Mouse (Mus musculus) cerebellum, adult 18-20 months (tissue): ENCODE results near the gene Scn5a.

ENCODE experiments used
- DNase-seq, 2 experiments: peaks; one replicate each; pipeline ENCODE4 v3.0.0; 2021

The Scn5a gene

GRCm38 (mm10) chr9:119563617-119564016, 15.2 kb downstream of the Scn5a start:
- peak; percentile 21 to 30 for DNase-seq

GRCm38 (mm10) chr9:119562256-119562655, 16.6 kb downstream of the Scn5a start:
- no peak for DNase-seq

GRCm38 (mm10) chr9:119561746-119562145, 17.1 kb downstream of the Scn5a start:
- no peak for DNase-seq

- DNase-seq, result no peak
Observed at GRCm38 (mm10) chr9:119559537-119560276, 19.1 kb downstream of the Scn5a start.

- DNase-seq, result peak; percentile 7 to 30
Observed at GRCm38 (mm10) chr9:119558119-119558854, 20.5 kb downstream of the Scn5a start.

GRCm38 (mm10) chr9:119556043-119556442, 22.8 kb downstream of the Scn5a start:
- DNase-seq, result no peak

GRCm38 (mm10) chr9:119547528-119547927, 31.3 kb downstream of the Scn5a start:
- no peak for DNase-seq

- DNase-seq, result no peak
Observed at GRCm38 (mm10) chr9:119547128-119547527, 31.7 kb downstream of the Scn5a start.

- DNase-seq, result no peak
Observed at GRCm38 (mm10) chr9:119540726-119541125, 38.1 kb downstream of the Scn5a start.

GRCm38 (mm10) chr9:119537823-119538222, 41.0 kb downstream of the Scn5a start:
- DNase-seq, result no peak

GRCm38 (mm10) chr9:119531684-119532417, 47.0 kb downstream of the Scn5a start:
- DNase-seq, result no peak

- no peak for DNase-seq
Observed at GRCm38 (mm10) chr9:119524511-119524910, 54.3 kb downstream of the Scn5a start.

GRCm38 (mm10) chr9:119523301-119523700, 55.5 kb downstream of the Scn5a start:
- no peak for DNase-seq

- DNase-seq, result peak; percentile 16 to 22
Observed at GRCm38 (mm10) chr9:119519116-119519515, 59.7 kb downstream of the Scn5a start.

- DNase-seq, result no peak
Observed at GRCm38 (mm10) chr9:119518177-119518576, 60.6 kb downstream of the Scn5a start.

GRCm38 (mm10) chr9:119517467-119517866, 61.3 kb downstream of the Scn5a start:
- DNase-seq, result no peak

GRCm38 (mm10) chr9:119516815-119517214, 62.0 kb downstream of the Scn5a start:
- no peak for DNase-seq

- DNase-seq, result no peak
Observed at GRCm38 (mm10) chr9:119515454-119515853, 63.4 kb downstream of the Scn5a start.

- DNase-seq, result no peak
Observed at GRCm38 (mm10) chr9:119514986-119515385, 63.8 kb downstream of the Scn5a start.

GRCm38 (mm10) chr9:119513816-119514215, 65.0 kb downstream of the Scn5a start:
- DNase-seq, result no peak

GRCm38 (mm10) chr9:119512993-119513392, 65.8 kb downstream of the Scn5a start:
- no peak for DNase-seq

- peak; percentile 27 to 33 for DNase-seq
Observed at GRCm38 (mm10) chr9:119510902-119511301, 67.9 kb downstream of the Scn5a start.

GRCm38 (mm10) chr9:119504981-119505658, 73.7 kb downstream of the Scn5a start:
- no peak for DNase-seq
